8 mouse cellular contexts compared by ENCODE assay signal in genomic region chr13:21322509-21323375, GRCm38 (mm10). TPM values are rescaled to one million over a fixed set of nuclear protein-coding genes. Genes with fewer than 3 reads are reported as not detected.
A peak's percentile ranks its signal among the peaks of the same experiment; 100 is the strongest.
DNase-seq lines count a peak whose midpoint lies in the region; ATAC-seq and TF ChIP-seq lines count a peak whose summit lies in the region.
"Had no signal": no experiment of that assay in that cellular context is flagged by ENCODE, and none has a peak within 500 bp of the region (broad histone marks: within the 10 kb centered on the region; RNA-seq: fewer than 3 reads in every experiment).

No protein-coding gene starts in this region.

- 14% methylated on average over 18 of the region's 18 CpGs for WGBS in hindbrain, embryonic 10.5 days
- WGBS in limb, embryonic 11.5 days, result 16% methylated on average over 18 of the region's 18 CpGs

- H3K4me3 ChIP-seq in cortical plate, adult 2 months (ENCODE audit: insufficient read depth, low read length), result peak overlapping the region; percentile 48
- H3K4me3 ChIP-seq in hindbrain, embryonic 10.5 days, result peak overlapping the region; percentile 52
- H3K4me3 ChIP-seq in limb, embryonic 11.5 days (ENCODE audit: low read depth, low read length), result peak overlapping the region; percentile 21; the same call in 1 of the 2 replicates

- no peak for TF ChIP-seq CTCF in cortical plate, adult 2 months (IDR thresholded peaks at IDR 0.05; ENCODE audit: extremely low read depth, insufficient read depth, low read length)

- no peaks in the 10 kb centered on the region; the same call in 1 of the 2 replicates for H3K4me1 ChIP-seq in cortical plate, adult 2 months (ENCODE audit: control insufficient read depth, insufficient read depth, low read length)
- H3K4me1 ChIP-seq in hindbrain, embryonic 10.5 days (replicated peaks), result peaks cover 9% of the 10 kb centered on the region; the same call in 1 of the 2 replicates
- H3K4me1 ChIP-seq in limb, embryonic 11.5 days (ENCODE audit: control insufficient read depth, insufficient read depth, low read length), result no peaks in the 10 kb centered on the region

- H3K27ac ChIP-seq in cortical plate, adult 2 months (ENCODE audit: insufficient read depth, low read length), result no peak overlapping the region
- no peak overlapping the region for H3K27ac ChIP-seq in hindbrain, embryonic 10.5 days
- no peak overlapping the region for H3K27ac ChIP-seq in limb, embryonic 11.5 days (replicated peaks; ENCODE audit: low read depth, low read length)

- no peak for ATAC-seq in limb, embryonic 11.5 days (ENCODE audit: insufficient number of reproducible peaks, low FRiP score, low TSS enrichment, low read depth)

- no peak overlapping the region for H3K9ac ChIP-seq in limb, embryonic 11.5 days (ENCODE audit: low read length)

- no peak for TF ChIP-seq POLR2A in cortical plate, adult 2 months (IDR thresholded peaks at IDR 0.05; ENCODE audit: extremely low read depth, insufficient read depth, low read length)

- DNase-seq in 3T3-L1 (ENCODE audit: low read depth, low spot score) (peak; percentile 54), A20 (ENCODE audit: low read depth, low spot score) (peak; percentile 63)
- DNase-seq in hindbrain, embryonic 10.5 days (ENCODE audit: low spot score), result peak; percentile 69
- peak; percentile 81 for DNase-seq in limb, embryonic 11.5 days (ENCODE audit: low spot score)
- DNase-seq in retina, embryonic 14.5 days (ENCODE audit: low spot score), result peak; percentile 68
- no peak for DNase-seq in gastrocnemius, postnatal 25 days

- peak overlapping the region; percentile 44; the same call in 1 of the 2 replicates for H3K4me2 ChIP-seq in limb, embryonic 11.5 days (ENCODE audit: low read depth, severe bottlenecking)

- no peaks in the 10 kb centered on the region for H3K9me3 ChIP-seq in hindbrain, embryonic 10.5 days
- H3K9me3 ChIP-seq in limb, embryonic 11.5 days (ENCODE audit: control insufficient read depth, low read length), result no peaks in the 10 kb centered on the region

- no peaks in the 10 kb centered on the region for H3K27me3 ChIP-seq in hindbrain, embryonic 10.5 days (ENCODE audit: insufficient read depth, poor library complexity, severe bottlenecking)
- H3K27me3 ChIP-seq in limb, embryonic 11.5 days (ENCODE audit: control insufficient read depth, insufficient read depth, low read length), result no peaks in the 10 kb centered on the region

- no peaks in the 10 kb centered on the region for H3K36me3 ChIP-seq in hindbrain, embryonic 10.5 days
- H3K36me3 ChIP-seq in limb, embryonic 11.5 days (ENCODE audit: control insufficient read depth, insufficient read depth, low read length), result no peaks in the 10 kb centered on the region

RNA-seq across cellular contexts. Expression of gene Gpx6, which starts 10.8 kb away (rescaled TPM):
- 1.6 TPM in 1 of 2 replicates, not detected in the other for polyA plus RNA-seq in cortical plate, adult 2 months (2012; rRNA removed)
- 0.12 TPM in 1 of 2 replicates, not detected in the other for polyA plus RNA-seq in hindbrain, embryonic 10.5 days (2016; fragmentation: Nextera tagmentation; extraction: Ambion mirVana)
- 0.51 and 0.88 TPM in 2 replicates for polyA plus RNA-seq in limb, embryonic 11.5 days (2014; fragmentation: Nextera tagmentation; extraction: Ambion mirVana)
- not detected for total RNA-seq in gastrocnemius, postnatal 25 days (2021)

RNA-seq across cellular contexts. Expression of gene Olfr1367, which starts 24.0 kb away (rescaled TPM):
- polyA plus RNA-seq in cortical plate, adult 2 months (2012; rRNA removed), result not detected in 2 replicates
- not detected in 2 replicates for polyA plus RNA-seq in hindbrain, embryonic 10.5 days (2016; fragmentation: Nextera tagmentation; extraction: Ambion mirVana)
- polyA plus RNA-seq in limb, embryonic 11.5 days (2014; fragmentation: Nextera tagmentation; extraction: Ambion mirVana), result not detected in 2 replicates
- not detected for total RNA-seq in gastrocnemius, postnatal 25 days (2021)
- polyA plus RNA-seq: gonadal fat pad, adult 2 months had no signal

RNA-seq across cellular contexts. Expression of gene Gpx5, which starts 30.2 kb away (rescaled TPM):
- polyA plus RNA-seq in cortical plate, adult 2 months (2012; rRNA removed), result 0.10 TPM in 1 of 2 replicates, not detected in the other
- not detected in 2 replicates for polyA plus RNA-seq in hindbrain, embryonic 10.5 days (2016; fragmentation: Nextera tagmentation; extraction: Ambion mirVana)
- polyA plus RNA-seq in limb, embryonic 11.5 days (2014; fragmentation: Nextera tagmentation; extraction: Ambion mirVana), result not detected in 2 replicates
- total RNA-seq in gastrocnemius, postnatal 25 days (2021), result not detected

RNA-seq across cellular contexts. Expression of gene Zscan12, which starts 39.9 kb away (rescaled TPM):
- polyA plus RNA-seq in cortical plate, adult 2 months (2012; rRNA removed), result 5.7 and 6.3 TPM in 2 replicates
- 16.9 and 20.2 TPM in 2 replicates for polyA plus RNA-seq in hindbrain, embryonic 10.5 days (2016; fragmentation: Nextera tagmentation; extraction: Ambion mirVana)
- polyA plus RNA-seq in limb, embryonic 11.5 days (2014; fragmentation: Nextera tagmentation; extraction: Ambion mirVana), result 20.2 and 20.3 TPM in 2 replicates
- 1 to 10 TPM; 4.5 to 5.0 TPM for total RNA-seq in gastrocnemius, postnatal 25 days (2021)
